Mouse (Mus musculus) thymus, adult 2 months (tissue): ENCODE measurements around the gene Gm11099.

Source experiments
- CTCF ChIP-seq: fragments of 200-500 bp; IDR thresholded peaks from 2 replicates; pipeline ENCODE4 v1.5.1; 2012; ENCODE audit warnings: mild to moderate bottlenecking, control low read depth, low read length, moderate library complexity, borderline replicate concordance; ENCODE audit not compliant: control insufficient read depth, poor library complexity, insufficient read depth; ENCODE audit errors: extremely low read depth
- POLR2A ChIP-seq: fragments of 200-500 bp; IDR thresholded peaks from 2 replicates; pipeline ENCODE4 v1.6.1; 2012; ENCODE audit warnings: mild to moderate bottlenecking, low read length, control low read depth, moderate library complexity; ENCODE audit not compliant: control insufficient read depth, poor library complexity, insufficient read depth; ENCODE audit errors: extremely low read depth

GRCm38 (mm10) chr2:58879876-58880275 lies 20.6 kb downstream of the Gm11099 start:
- TF ChIP-seq CTCF = no peak
- TF ChIP-seq POLR2A = no peak
